Mouse (Mus musculus) kidney, adult 18-20 months (tissue): Measurements from ENCODE around the gene Gna14.

Experiments
- DNase-seq: peaks from one replicate; pipeline ENCODE4 v3.0.0; 2021

Gna14 gene

DNA sequence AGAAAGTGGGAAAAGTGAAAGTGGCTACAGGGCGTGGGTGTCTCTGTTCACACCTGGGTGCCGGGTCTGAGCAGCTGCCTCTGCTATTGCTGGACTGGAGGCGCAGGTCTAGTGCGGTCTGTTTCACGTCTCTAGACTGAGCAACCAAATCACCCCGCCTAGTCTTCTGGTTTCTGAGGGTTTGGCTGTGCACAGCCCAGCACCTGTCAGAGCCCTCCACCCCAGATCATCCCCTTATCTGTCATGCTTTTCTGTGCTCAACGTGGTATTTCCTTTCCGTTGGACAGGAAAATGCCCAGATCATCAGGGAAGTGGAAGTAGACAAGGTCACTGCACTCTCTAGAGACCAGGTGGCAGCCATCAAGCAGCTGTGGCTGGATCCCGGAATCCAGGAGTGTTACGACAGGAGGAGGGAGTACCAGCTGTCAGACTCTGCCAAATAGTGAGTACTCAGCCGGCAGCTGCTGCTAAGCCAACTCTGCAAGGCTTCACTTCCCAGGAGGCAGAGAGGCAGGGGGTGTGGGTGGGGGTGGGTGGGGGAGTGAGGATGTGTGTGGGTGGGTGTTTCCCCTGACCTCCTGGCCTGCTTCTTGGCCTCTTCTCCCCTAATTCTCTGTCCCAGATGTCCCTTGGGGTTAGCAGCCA is 163.2 kb downstream of the Gna14 start:
- no peak for DNase-seq

DNA sequence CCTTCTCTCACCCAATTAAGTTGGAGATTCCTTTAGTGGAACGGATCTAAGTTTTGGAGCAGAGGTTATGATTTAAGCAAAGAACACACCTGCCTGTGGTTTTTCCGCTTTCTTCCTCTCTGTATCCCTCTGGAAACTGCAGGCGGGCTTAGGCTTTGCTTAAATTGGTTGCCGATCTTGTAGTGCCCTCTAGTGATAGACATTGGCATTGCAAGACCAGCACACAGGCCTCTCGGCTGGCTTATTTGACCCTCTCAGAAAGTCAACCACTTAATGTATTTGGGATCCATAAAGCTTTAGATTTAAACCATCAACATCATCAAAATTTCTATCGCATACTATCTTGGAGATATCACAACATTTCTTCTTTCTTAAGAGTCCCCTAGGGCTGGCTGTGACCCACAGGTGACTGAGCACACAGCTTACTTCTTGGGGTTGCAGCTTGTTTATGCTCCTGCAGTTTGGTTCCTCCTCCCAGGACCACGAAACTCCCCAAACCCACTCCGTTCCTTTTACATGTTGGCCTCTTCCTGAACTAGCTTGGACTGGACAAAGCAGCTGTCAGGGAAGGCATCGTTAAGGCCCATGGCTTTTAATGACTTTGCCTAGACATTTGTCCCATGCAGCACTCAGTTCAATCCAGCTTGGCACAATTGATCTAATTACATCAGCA is 163.9 kb downstream of the Gna14 start:
- DNase-seq: peak; percentile 68

DNA sequence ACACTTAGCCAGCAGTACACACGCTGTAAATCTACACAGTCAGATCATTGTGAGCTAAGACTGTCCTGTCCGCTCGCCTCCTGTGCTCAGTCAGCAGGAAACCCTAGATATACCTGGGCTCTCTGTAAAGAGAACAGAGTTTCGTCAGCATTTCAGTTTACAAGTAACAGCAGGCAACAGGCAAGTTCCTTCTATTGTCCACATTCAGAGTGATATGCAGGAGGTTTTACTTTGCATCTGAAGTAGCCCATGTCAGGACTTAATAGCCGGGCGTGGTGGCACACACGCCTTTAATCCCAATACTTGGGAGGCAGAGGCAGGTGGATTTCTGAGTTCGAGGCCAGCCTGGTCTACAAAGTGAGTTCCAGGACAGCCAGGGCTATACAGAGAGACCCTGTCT is 166.5 kb downstream of the Gna14 start:
- no peak for DNase-seq

DNA sequence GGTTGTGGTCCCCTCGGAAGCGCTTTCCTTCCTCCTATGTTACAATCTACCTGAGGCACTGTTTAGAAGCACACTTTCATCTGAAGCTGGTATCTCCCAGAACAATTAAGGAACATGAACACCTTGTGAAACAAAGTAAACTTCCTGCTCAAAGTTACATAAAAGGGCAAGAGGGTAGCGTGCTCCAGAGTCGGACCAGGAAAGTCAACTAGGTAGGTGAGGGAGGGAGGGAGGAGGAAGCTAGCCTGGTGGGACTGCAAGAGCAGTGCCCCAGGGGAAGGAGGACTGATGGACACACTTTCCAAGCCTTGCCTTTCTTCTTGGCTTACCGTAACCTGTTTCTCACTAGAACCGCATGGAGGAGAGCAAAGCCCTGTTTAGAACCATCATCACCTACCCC is 172.1 kb downstream of the Gna14 start:
- DNase-seq: no peak

DNA sequence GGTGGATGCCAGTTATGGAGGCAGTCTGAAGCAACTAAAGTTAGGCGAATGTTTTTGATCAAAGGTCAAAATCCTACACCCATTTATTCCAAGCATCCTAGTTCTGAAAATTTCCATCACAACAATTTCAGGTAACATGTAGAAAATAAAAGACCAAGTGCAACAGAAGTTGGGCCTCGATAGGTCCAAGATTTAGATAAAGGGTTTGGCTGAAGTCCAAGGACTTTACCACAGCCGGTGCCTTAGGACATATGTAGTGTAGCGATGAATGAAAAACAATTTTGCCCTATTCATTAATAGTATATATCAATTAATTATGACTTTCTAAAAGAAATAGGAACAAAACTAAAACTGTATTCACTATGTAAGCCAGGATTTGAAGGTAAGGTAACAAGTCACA is 187.6 kb downstream of the Gna14 start:
- DNase-seq: no peak

DNA sequence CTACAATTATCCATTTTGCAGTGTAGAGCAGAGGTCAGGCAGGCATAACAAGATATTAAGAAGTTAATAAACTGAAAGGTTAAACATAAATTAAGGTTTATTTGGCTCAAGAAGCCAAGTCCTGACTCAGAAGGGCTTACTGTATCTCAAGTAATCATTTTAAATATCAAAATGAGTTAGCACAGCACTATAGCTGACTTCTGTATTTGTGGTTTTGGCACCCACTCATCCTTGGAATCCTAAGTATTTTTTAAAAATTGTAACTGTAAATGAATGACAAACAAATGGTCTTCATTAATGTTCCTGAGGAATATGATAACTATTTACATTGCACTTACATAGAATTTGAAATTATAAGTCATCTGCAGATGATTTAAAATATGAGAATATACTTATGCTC is 189.4 kb downstream of the Gna14 start:
- DNase-seq: no peak

DNA sequence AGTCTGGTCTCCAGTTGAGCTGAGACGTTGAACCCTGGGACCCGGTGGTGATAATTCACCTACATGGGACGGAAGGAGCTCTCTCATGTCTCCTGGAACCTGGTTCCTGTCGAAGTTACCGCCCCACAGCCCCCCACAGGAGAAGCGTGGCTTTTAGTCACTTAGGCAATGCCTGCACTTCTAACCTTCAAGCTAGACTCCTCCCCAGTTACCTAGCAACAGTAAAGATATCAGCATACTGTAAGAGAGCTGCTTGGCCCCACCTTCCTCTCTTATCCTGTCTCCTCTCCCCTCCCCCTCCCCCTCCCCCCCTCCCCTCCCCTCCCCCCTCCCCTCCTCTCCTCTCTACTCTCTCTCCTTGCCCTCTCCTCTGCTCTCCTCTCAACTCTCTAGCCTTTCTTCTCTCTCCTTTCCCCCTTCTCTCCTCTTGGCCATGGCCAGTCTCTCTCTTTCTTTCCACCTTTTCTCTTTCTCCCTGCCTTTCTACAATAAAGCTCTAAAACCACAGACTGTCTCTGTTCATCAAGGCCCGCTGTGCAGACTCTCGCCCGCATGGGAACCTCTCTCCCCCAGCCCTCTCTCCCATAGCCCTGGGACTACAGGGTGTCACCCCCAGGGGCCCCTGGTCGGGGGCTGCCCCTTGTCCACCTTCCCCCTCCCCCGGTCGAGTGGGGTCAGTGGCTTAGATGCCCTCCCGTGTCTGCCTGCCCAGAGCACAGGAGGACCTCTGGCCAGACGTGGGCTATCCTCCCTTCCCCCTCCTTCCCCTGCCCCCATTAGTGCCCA is 190.2 kb downstream of the Gna14 start:
- no peak for DNase-seq
